Mouse (Mus musculus) MEL (cell line): ENCODE results near the gene Mfap3.

Experiments
- CHD1 ChIP-seq: IDR thresholded peaks from 2 replicates; pipeline ENCODE4 v1.6.1; 2012; ENCODE audit warnings: low read depth, mild to moderate bottlenecking, inconsistent platforms, low read length, improper control_type of control experiment
- CTCF ChIP-seq, 3 experiments: IDR thresholded peaks in 2 of 3; conservative IDR thresholded peaks in 1 of 3; 2 replicates each; pipeline ENCODE4 v1.5.1; 2011 to 2012; ENCODE audit warnings: low read length in 3 of 3, low read depth in 2 of 3, mild to moderate bottlenecking in 2 of 3, improper control_type of control experiment in 1 of 3, inconsistent platforms in 1 of 3, mixed read lengths in 1 of 3, moderate library complexity in 1 of 3; ENCODE audit not compliant: control insufficient read depth in 1 of 3, insufficient read depth in 1 of 3, poor library complexity in 1 of 3, severe bottlenecking in 1 of 3
- EP300 ChIP-seq, 2 experiments: IDR thresholded peaks; 2 replicates each; pipeline ENCODE4 v1.6.1; 2011; ENCODE audit warnings: improper control_type of control experiment in 2 of 2, low read length in 2 of 2, low read depth in 1 of 2, mild to moderate bottlenecking in 1 of 2
- GATA1 ChIP-seq: IDR thresholded peaks from 2 replicates; pipeline ENCODE4 v1.6.1; 2011; ENCODE audit warnings: low read depth, low read length, improper control_type of control experiment
- MAFK ChIP-seq: IDR thresholded peaks from 2 replicates; pipeline ENCODE4 v1.6.1; 2011; ENCODE audit warnings: low read depth, mild to moderate bottlenecking, low read length, improper control_type of control experiment, borderline replicate concordance
- NRF1 ChIP-seq: IDR thresholded peaks from 2 replicates; pipeline ENCODE4 v1.6.1; 2014; ENCODE audit warnings: low read depth, mild to moderate bottlenecking, inconsistent platforms, low read length, improper control_type of control experiment, moderate library complexity; ENCODE audit not compliant: poor library complexity, insufficient read depth, severe bottlenecking
- POLR2A ChIP-seq, 2 experiments: IDR thresholded peaks; 2 replicates each; pipeline ENCODE4 v1.6.1; 2011 to 2012; ENCODE audit warnings: low read length in 2 of 2, mild to moderate bottlenecking in 2 of 2, control low read depth in 1 of 2, improper control_type of control experiment in 1 of 2, low read depth in 1 of 2, moderate library complexity in 1 of 2; ENCODE audit not compliant: control insufficient read depth in 1 of 2, insufficient read depth in 1 of 2, poor library complexity in 1 of 2
- TAL1 ChIP-seq: IDR thresholded peaks from 2 replicates; pipeline ENCODE4 v1.6.1; 2012; ENCODE audit warnings: mild to moderate bottlenecking, inconsistent platforms, low read length, moderate library complexity, mixed read lengths
- UBTF ChIP-seq: IDR thresholded peaks from 2 replicates; pipeline ENCODE4 v1.6.1; 2012; ENCODE audit warnings: low read depth, mild to moderate bottlenecking, inconsistent platforms, low read length, improper control_type of control experiment, moderate library complexity, borderline replicate concordance; ENCODE audit not compliant: insufficient read depth
- ZC3H11A ChIP-seq: IDR thresholded peaks from 2 replicates; pipeline ENCODE4 v1.6.1; 2012; ENCODE audit warnings: low read depth, mild to moderate bottlenecking, inconsistent platforms, low read length, improper control_type of control experiment

DNA sequence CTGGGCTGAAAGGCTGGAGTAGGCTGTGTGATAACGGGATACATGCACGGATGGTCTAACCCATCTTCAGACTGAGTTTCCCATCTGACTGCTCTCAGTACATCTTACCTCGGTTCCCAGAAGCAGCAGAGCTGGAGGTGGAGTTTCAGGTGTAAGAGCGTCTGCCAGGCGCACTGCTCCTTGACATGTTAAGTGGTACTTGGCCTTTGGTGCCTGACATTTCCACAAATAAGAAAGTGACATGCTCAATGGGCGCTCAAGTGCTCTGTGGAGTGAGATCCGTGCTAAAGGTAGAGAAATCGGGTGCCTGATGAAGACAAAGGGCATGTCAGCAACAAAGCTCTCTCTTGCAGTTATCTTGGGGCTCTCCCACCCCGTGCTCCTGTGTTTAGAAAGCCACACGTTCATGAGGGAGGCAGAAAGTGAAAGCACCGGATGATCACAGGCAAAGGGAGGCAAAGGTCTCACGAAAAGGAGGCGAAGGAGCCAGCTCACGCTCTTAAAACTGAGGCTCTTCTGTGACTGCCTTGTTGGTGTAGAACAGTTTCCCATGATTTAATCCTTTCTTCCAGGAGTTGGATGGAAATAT lies 55.3 kb downstream of the Mfap3 start:
- TF ChIP-seq EP300 (IDR thresholded peaks at IDR 0.05; ENCODE audit: low read depth in 1 of 2, low read length in 2 of 2) (no peak), TAL1 (no peak), POLR2A (IDR thresholded peaks at IDR 0.05; ENCODE audit: control insufficient read depth in 1 of 2, insufficient read depth in 1 of 2, low read depth in 1 of 2, low read length in 2 of 2, poor library complexity in 1 of 2) (no peak), CHD1 (no peak), CTCF (IDR thresholded peaks at IDR 0.05 in 2 of 3, conservative IDR thresholded peaks at IDR 0.05 in 1 of 3; ENCODE audit: control insufficient read depth in 1 of 3, insufficient read depth in 1 of 3, low read depth in 2 of 3, low read length in 3 of 3, poor library complexity in 1 of 3, severe bottlenecking in 1 of 3) (no peak), ZC3H11A (no peak), NRF1 (no peak), MAFK (no peak), UBTF (no peak), GATA1 (no peak)
